Mouse (Mus musculus): ENCODE results near the gene Kctd4.

Gene Kctd4

DNA sequence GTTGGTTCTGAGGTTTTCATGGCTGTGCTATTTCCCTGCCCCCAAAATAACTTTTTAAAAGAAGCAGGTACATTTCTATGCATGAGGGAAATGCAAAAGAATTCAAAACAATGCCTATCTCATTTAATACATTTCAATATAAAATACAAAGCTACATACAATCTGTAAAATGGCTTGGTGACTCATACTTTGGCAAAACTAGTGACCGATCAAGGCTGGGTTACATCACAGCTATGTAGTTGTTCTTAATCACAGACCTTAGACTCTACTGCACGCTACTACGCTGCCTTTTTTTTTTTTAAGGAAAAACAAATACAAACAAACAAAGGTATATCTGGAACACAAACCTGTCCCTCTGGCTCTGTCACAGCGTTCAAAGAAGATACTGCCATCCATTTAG is 37.6 kb downstream of the Kctd4 start:
- DNase-seq, result no peak

DNA sequence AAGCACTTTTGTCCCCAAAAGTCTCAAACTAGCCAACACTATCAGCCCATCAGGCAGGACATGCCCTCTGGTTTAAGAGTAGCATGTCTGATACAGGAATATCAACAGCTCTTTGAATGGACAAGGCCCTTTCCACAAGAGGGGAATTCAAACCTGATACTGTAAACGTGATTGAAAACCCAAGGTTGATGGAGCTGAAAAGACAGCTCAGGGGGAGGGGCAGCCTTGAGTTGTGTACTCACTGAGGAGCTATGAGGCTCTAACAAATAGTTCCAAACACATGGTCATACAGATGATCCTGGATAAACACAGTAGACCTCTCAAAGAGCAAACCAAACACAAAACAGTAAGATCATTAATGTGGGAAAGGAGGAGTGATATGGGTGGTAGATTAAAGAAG is 43.3 kb downstream of the Kctd4 start:
- DNase-seq, result no peak

DNA sequence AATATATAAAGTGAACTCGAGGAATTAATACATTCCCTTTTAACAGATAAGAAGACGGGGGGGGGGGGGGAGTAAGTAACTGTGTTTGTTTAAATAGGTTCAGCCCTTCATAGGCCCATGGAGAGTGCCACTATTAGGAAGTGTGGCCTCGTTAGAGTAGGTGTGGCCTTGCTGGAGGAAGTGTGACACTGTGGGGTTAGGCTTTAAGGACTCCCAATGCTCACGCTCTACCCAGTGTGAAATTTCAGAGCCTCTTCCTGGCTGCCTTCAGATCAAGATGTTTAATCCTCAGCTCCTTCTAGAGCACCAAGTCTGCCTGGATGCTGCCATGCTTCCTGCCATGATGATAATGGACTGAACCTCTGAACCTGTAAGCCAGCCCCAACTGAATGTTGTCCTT is 47.0 kb downstream of the Kctd4 start:
- DNase-seq, result no peak

DNA sequence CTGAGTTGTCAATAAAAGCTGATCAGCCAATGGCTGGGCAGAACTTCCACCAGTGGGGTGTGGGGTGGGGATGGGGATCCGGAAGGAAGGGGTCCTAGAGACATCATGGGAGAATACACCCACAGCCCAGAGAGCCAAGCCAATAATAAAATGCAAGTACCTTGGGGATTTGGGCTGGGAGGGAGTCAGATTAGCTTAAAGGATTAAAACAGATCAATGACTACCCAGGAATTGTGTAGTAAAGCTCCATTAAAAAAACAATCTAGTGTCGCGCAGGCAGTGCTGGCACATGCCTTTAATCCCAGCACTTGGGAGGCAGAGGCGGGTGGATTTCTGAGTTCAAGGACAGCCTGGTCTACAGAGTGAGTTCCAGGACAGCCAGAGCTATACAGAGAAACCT is 50.2 kb downstream of the Kctd4 start:
- DNase-seq, result no peak

DNA sequence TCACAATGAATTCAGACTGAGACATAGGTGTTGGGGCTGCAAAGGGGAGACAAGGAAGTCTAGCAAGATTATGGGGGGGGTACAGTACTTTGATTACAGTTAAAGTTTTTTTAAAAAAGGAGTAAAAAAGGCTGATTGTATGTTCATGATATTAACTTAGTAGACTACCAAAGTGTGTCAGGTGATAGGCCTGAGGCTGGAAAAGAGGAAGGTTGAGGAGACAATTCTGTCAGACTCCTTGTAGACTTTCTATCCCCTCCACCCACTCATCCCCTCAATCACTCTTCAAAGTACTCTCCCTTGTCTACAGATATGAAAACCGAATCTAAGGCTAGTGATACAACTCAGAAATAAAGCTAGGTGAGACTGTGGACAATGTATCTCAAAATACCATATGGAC is 53.4 kb downstream of the Kctd4 start:
- DNase-seq, result no peak

DNA sequence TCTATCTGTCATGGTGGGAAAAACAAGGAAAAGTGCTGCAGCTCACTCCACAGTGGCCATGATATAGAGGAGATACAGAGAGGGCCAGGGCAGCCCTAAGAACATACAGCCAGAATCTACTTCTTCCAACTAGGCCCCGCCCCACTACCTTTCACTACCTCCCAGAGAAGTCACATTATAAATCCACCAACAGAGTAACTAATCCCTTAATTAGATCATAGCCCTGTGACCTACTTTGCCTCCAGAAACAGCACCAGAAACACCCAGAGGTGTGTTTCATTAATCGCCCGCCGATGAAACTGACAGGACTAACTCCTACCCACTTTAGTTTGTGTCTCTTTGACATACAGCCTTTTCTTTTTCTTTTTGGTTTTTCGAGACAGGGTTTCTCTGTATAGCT is 54.4 kb downstream of the Kctd4 start:
- DNase-seq, result no peak

DNA sequence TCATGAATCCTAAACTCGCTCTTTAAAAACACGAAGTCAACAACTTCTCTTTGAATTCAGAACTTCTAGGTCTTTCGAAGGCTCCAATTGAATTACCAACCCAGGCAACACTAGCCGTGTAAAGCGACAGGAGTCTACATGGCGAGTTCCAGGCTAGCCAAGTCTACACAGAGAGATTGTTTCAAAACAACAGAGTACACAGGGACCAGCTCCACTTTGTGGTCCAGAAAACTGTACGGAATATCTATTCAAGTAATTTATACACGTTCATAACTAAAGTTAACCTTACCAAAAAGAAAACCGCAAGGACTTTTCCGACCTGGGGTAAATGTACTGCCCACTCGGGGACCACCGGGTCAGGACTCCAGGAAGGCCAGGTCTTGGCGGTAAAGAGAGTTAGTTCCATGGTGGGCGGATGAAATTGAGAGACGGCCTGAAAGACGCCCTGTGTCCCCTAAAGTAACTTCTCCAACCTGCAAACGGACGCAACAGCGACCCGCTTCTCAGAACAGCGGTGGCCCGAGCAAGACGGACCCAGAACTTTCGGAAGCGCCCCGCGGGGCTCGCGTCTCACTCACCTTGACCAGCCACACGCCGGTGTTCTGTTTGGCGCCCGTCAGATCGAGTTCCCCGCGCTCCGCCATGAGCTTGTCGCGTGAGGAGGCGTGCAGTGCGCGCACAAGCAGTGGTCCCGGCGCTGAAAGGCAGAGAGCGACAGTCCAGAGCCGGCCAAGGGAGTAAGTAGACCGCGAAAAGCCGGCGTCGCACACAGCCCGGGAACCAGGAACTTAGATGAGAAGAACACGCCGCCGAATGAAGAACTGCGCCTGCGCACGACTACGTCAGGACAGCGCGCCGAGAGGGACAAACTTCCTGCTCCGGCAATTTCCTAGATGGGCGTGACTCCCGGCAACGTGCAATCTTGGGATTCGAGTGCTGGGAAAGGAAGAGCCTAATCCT is 55.6 kb downstream of the Kctd4 start, which contains the start of gene Gtf2f2:
Gene Gtf2f2, minus strand, starts transcription at position 764 of the 960 bp plus-strand sequence.
- peak; percentile 95 for DNase-seq

DNA sequence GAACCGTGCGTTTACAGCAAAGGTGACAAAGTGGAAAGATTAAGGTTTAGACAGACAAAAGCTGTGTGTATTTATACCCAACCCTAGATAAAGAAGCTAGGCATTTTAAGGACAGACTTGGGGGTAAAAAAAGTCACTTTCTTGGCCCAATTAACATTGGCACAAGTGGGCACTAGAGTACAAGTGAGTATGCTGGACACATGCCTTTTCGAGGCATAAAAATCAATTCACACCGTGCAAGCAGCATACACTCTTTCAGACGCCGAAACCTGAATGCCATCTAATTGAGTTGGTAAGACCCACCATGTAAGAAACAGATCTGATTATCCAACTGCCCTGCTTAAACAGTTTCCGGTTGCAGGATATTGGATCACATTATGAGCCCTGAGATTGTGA is 56.3 kb downstream of the Kctd4 start:
- DNase-seq, result no peak

DNA sequence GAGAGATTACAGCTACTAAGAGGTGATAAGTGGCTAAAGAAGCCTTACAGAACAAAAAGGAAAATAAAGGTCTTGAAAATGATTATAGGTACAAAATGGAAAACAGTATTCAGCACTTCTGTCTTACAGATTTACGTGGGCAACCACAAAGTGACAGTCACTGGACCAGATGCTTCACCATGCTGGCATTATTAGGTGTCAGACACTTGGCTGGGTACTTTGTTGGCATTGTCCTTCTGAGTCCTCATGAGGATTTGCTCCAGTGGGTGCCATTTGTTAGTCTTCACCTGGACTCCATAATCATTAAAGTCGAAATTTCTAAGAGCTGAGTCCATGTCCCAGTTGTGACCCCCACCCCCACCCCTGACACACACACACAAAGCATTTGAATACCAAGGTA is 59.5 kb downstream of the Kctd4 start:
- DNase-seq, result no peak

Data from right cerebral cortex, postnatal 25 days (tissue).